Mouse (Mus musculus): ENCODE measurements at regions not wholly inside any gene's neighbourhood (a gene's known extent, or its start where the extent isn't known, plus 50 kb on each side); places are given as distances from the start of the nearest gene placed in this dataset.

GRCm38 (mm10) chr5:126335091-126335490, 803.5 kb downstream of the Tmem132b start:
- H3K4me1 ChIP-seq (ENCODE audit: control insufficient read depth, insufficient read depth, low read length) = no peaks in the 10 kb centered on the region
- H3K4me3 ChIP-seq (replicated peaks; ENCODE audit: control insufficient read depth, low read depth, low read length) = no peak overlapping the region
- 81% methylated on average over 7 of the region's 7 CpGs for WGBS
- TF ChIP-seq CTCF (IDR thresholded peaks at IDR 0.05; ENCODE audit: control insufficient read depth, insufficient read depth, low read length) (no peak), POLR2A (IDR thresholded peaks at IDR 0.05; ENCODE audit: borderline replicate concordance, control insufficient read depth, low read depth, low read length) (no peak)
- no peak overlapping the region for H3K27ac ChIP-seq (ENCODE audit: control insufficient read depth, insufficient read depth, low read depth, low read length, poor library complexity)

DNA sequence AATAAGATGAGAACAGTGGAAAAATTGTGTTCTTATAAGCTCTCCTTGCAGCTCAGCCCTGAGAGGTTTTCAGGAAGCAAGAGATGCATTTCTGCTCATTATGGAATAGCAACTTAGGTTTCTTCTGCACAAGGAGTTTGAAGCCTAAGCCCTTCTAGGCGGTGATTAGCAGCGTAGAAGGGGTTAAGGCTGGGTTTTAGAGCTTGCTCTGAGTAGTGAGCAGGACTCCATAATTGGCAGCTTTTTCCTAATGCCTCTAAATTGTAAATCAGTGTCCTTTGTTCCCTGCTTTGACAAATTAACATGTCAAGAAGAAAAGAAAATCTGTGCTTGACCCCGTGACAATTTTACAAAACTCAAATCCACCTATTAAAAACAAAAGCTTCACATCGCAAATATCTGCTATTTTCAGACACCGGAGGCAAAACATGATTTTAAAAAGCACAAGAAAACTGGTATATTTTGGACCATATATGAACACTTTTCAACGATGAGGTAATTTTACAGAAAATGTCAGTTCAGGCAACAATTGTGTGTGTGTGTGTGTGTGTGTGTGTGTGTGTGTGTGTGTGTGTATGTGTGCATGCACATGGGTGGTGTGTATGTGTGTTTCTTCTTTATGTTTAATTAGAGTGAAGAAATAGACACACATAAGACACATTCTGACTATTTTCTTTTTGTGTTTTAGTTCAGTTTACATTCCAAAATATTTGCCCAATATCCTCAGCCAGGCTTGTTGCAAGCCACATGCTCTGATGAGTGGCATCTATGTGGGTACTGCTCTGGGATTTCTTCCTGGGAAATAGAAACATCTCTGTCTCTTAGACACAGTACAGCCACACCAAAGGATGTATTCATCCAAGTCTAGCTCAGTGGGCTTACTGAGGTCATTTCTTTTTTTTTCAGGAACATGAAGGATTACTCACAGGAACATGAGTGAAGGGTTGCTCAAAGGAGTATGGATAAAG, 804.3 kb downstream of the Tmem132b start:
- 62% methylated on average over 6 of the region's 6 CpGs for WGBS
- Histone ChIP-seq H3K4me3 (replicated peaks; ENCODE audit: control insufficient read depth, low read depth, low read length) (no peak overlapping the region), H3K4me1 (ENCODE audit: control insufficient read depth, insufficient read depth, low read length) (no peaks in the 10 kb centered on the region), H3K27ac (ENCODE audit: control insufficient read depth, insufficient read depth, low read depth, low read length, poor library complexity) (no peak overlapping the region)
- TF ChIP-seq POLR2A (IDR thresholded peaks at IDR 0.05; ENCODE audit: borderline replicate concordance, control insufficient read depth, low read depth, low read length) (no peak), CTCF (IDR thresholded peaks at IDR 0.05; ENCODE audit: control insufficient read depth, insufficient read depth, low read length) (no peak)

GRCm38 (mm10) chr5:126337884-126338283, 806.3 kb downstream of the Tmem132b start:
- WGBS = 57% methylated on average over 1 of the region's 1 CpGs
- H3K4me1 ChIP-seq (ENCODE audit: control insufficient read depth, insufficient read depth, low read length) = no peaks in the 10 kb centered on the region
- H3K4me3 ChIP-seq (replicated peaks; ENCODE audit: control insufficient read depth, low read depth, low read length) = no peak overlapping the region
- TF ChIP-seq POLR2A (IDR thresholded peaks at IDR 0.05; ENCODE audit: borderline replicate concordance, control insufficient read depth, low read depth, low read length) = no peak
- no peak overlapping the region for H3K27ac ChIP-seq (ENCODE audit: control insufficient read depth, insufficient read depth, low read depth, low read length, poor library complexity)

DNA sequence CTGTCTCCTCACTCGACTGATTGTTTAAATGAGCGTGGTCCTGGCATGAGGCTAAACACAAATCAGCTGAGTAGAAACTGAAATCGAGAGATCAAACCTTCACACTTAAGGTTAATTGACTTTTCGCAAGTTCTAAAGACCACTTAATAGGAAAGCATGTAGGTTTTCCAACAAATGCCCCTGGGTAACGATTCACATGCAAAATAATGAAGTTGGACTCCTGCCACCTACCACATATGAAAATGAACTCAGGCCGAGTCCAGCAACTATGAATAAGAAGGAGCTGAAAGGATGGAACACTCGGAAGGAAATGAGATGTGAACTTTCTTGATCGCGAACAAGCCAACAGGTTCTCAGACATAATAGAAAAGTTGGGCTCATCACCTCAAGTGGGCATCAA, 812.0 kb downstream of the Tmem132b start:
- 77% methylated on average over 9 of the region's 9 CpGs for WGBS
- H3K4me1 ChIP-seq (ENCODE audit: control insufficient read depth, insufficient read depth, low read length) = no peaks in the 10 kb centered on the region
- no peak overlapping the region for H3K27ac ChIP-seq (ENCODE audit: control insufficient read depth, insufficient read depth, low read depth, low read length, poor library complexity)
- no peak overlapping the region for H3K4me3 ChIP-seq (replicated peaks; ENCODE audit: control insufficient read depth, low read depth, low read length)
- no peak for TF ChIP-seq CTCF (IDR thresholded peaks at IDR 0.05; ENCODE audit: control insufficient read depth, insufficient read depth, low read length)
- TF ChIP-seq POLR2A (IDR thresholded peaks at IDR 0.05; ENCODE audit: borderline replicate concordance, control insufficient read depth, low read depth, low read length) = no peak

DNA sequence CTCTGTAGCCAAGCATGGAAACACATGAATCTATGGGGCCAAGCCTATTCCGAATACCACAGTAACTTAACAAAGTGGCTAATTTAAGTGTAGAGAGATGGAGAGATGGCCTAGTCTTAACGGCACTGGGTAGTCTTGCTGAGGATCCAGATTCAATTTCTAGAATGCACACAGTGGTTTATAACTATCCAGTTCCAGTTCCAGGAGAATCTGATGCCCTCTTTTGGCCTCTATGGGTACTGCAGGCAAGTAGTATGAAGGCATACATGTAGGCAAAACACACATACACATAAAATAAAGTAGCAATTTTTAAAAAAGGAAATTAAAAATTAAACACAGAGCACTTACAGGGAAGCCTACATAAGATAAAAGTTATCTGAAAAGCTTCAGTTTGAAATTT, 819.4 kb downstream of the Tmem132b start:
- no peak for TF ChIP-seq POLR2A (IDR thresholded peaks at IDR 0.05; ENCODE audit: borderline replicate concordance, control insufficient read depth, low read depth, low read length)
- no peak overlapping the region for H3K27ac ChIP-seq (ENCODE audit: control insufficient read depth, insufficient read depth, low read depth, low read length, poor library complexity)
- H3K4me1 ChIP-seq (ENCODE audit: control insufficient read depth, insufficient read depth, low read length) = no peaks in the 10 kb centered on the region
- 86% methylated on average over 2 of the region's 2 CpGs for WGBS
- H3K4me3 ChIP-seq (replicated peaks; ENCODE audit: control insufficient read depth, low read depth, low read length) = no peak overlapping the region

DNA sequence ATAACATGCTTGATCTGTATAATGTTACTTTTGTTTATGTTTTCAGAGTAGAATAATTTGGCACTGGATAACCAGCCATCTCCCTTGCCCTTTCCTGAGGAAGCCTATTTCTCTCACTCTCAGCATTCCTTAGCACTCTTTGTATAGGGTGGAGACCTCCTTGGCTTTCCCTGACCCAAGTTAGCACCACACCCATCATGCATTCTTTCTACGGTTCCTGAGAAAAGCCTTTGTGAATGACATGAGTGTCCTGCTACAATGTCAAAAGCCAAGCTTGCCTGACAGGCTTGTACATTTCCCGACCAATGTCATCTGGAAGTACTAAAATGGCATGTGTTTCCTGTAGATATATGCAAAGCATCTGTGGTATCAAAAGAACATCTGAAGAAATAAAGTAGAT, 837.9 kb downstream of the Tmem132b start:
- no peaks in the 10 kb centered on the region for H3K4me1 ChIP-seq (ENCODE audit: control insufficient read depth, insufficient read depth, low read length)
- H3K27ac ChIP-seq (ENCODE audit: control insufficient read depth, insufficient read depth, low read depth, low read length, poor library complexity) = no peak overlapping the region
- TF ChIP-seq CTCF (IDR thresholded peaks at IDR 0.05; ENCODE audit: control insufficient read depth, insufficient read depth, low read length) = no peak
- TF ChIP-seq POLR2A (IDR thresholded peaks at IDR 0.05; ENCODE audit: borderline replicate concordance, control insufficient read depth, low read depth, low read length) = no peak
- no peak overlapping the region for H3K4me3 ChIP-seq (replicated peaks; ENCODE audit: control insufficient read depth, low read depth, low read length)
- 70% methylated on average over 2 of the region's 2 CpGs for WGBS

- H3K4me3 ChIP-seq (replicated peaks; ENCODE audit: control insufficient read depth, low read depth, low read length) = no peak overlapping the region
- WGBS = 33% methylated on average over 1 of the region's 1 CpGs
- no peak overlapping the region for H3K27ac ChIP-seq (ENCODE audit: control insufficient read depth, insufficient read depth, low read depth, low read length, poor library complexity)
- TF ChIP-seq POLR2A (IDR thresholded peaks at IDR 0.05; ENCODE audit: borderline replicate concordance, control insufficient read depth, low read depth, low read length) (no peak), CTCF (IDR thresholded peaks at IDR 0.05; ENCODE audit: control insufficient read depth, insufficient read depth, low read length) (no peak)
- no peaks in the 10 kb centered on the region for H3K4me1 ChIP-seq (ENCODE audit: control insufficient read depth, insufficient read depth, low read length)
Measured at GRCm38 (mm10) chr5:126392306-126392705, 849.3 kb upstream of the Tmem132c start.

- H3K4me3 ChIP-seq (replicated peaks; ENCODE audit: control insufficient read depth, low read depth, low read length) = no peak overlapping the region
- no peak overlapping the region for H3K27ac ChIP-seq (ENCODE audit: control insufficient read depth, insufficient read depth, low read depth, low read length, poor library complexity)
- WGBS = 55% methylated on average over 8 of the region's 8 CpGs
- TF ChIP-seq CTCF (IDR thresholded peaks at IDR 0.05; ENCODE audit: control insufficient read depth, insufficient read depth, low read length) = no peak
- TF ChIP-seq POLR2A (IDR thresholded peaks at IDR 0.05; ENCODE audit: borderline replicate concordance, control insufficient read depth, low read depth, low read length) = no peak
- H3K4me1 ChIP-seq (ENCODE audit: control insufficient read depth, insufficient read depth, low read length) = no peaks in the 10 kb centered on the region
Measured at GRCm38 (mm10) chr5:126395331-126395730, 846.3 kb upstream of the Tmem132c start.

Measured in bone marrow, adult 2 months (tissue).